Mouse (Mus musculus) hematopoietic multipotent progenitor cell, adult 10-12 weeks (in vitro differentiated cells): Measurements from ENCODE around the gene Krt7. TPM values are rescaled to one million over a fixed set of nuclear protein-coding genes. Genes with fewer than 3 reads are reported as not detected.

ENCODE experiments used
- polyA plus RNA-seq: library from polyadenylated mRNA; stranded (reverse); fragments of >175 nt; gene quantifications from 2 replicates; pipeline ENCODE4 v1.2.3, GENCODE M21; 2012; ENCODE audit warnings: low replicate concordance

Gene Krt7
- 0.47 and 0.86 TPM in 2 replicates for polyA plus RNA-seq

GRCm38 (mm10) chr15:101410775-101411174, at the start of gene Krt7:
Gene Krt7, plus strand, starts transcription at chr15:101411043.

GRCm38 (mm10) chr15:101370101-101370911, 40.5 kb upstream of the Krt7 start, which contains the start of gene Krt80:
Gene Krt80, minus strand, starts transcription at chr15:101370162.

GRCm38 (mm10) chr15:101438555-101438954, 27.7 kb downstream of the Krt7 start, which contains the start of gene Krt87:
Gene Krt87, minus strand, starts transcription at chr15:101438804.

GRCm38 (mm10) chr15:101447444-101447843, 36.6 kb downstream of the Krt7 start, which contains the start of gene Krt88:
Gene Krt88, plus strand, starts transcription at chr15:101447744.

GRCm38 (mm10) chr15:101463651-101464050, 52.8 kb downstream of the Krt7 start, which contains the start of gene Krt81:
Gene Krt81, minus strand, starts transcription at chr15:101463751.

GRCm38 (mm10) chr15:101472952-101473528, 62.2 kb downstream of the Krt7 start, which contains the start of gene Krt86:
Gene Krt86, plus strand, starts transcription at chr15:101473478.

Other genes with a start within 250 kb of the Krt7 start
- gene Acvr1b, start 237.0 kb upstream of the Krt7 start, polyA plus RNA-seq, result 13.6 and 18.6 TPM in 2 replicates
- gene Grasp, start 186.9 kb upstream of the Krt7 start, polyA plus RNA-seq, result 6.1 and 16.8 TPM in 2 replicates
- 57.9 and 89.1 TPM in 2 replicates for gene Nr4a1, start 156.8 kb upstream of the Krt7 start, polyA plus RNA-seq
- gene Atg101, start 126.8 kb upstream of the Krt7 start, polyA plus RNA-seq, result 42.2 and 52.1 TPM in 2 replicates
- gene 6030408B16Rik, start 117.8 kb upstream of the Krt7 start, polyA plus RNA-seq, result not detected in 2 replicates
- 10.3 and 16.1 TPM in 2 replicates for gene Krt80, start 40.9 kb upstream of the Krt7 start, polyA plus RNA-seq
- gene Krt87, start 27.8 kb downstream of the Krt7 start, polyA plus RNA-seq, result not detected in 2 replicates
- gene Krt88, start 36.7 kb downstream of the Krt7 start, polyA plus RNA-seq, result 0.16 TPM in 1 of 2 replicates, not detected in the other
- not detected in 2 replicates for gene Krt81, start 52.7 kb downstream of the Krt7 start, polyA plus RNA-seq
- 0.92 and 3.3 TPM in 2 replicates for gene Krt86, start 62.4 kb downstream of the Krt7 start, polyA plus RNA-seq
- gene Krt83, start 80.5 kb downstream of the Krt7 start, polyA plus RNA-seq, result 0.16 and 0.17 TPM in 2 replicates
- not detected in 2 replicates for gene Gm49425, start 106.2 kb downstream of the Krt7 start, polyA plus RNA-seq
- not detected in 2 replicates for gene Krt84, start 121.8 kb downstream of the Krt7 start, polyA plus RNA-seq
- not detected in 2 replicates for gene Krt82, start 139.6 kb downstream of the Krt7 start, polyA plus RNA-seq
- not detected in 2 replicates for gene Krt90, start 151.9 kb downstream of the Krt7 start, polyA plus RNA-seq
- gene Krt75, start 162.9 kb downstream of the Krt7 start, polyA plus RNA-seq, result not detected in 2 replicates
- not detected in 2 replicates for gene Gm5414, start 217.1 kb downstream of the Krt7 start, polyA plus RNA-seq
- not detected in 2 replicates for gene Gm5478, start 236.3 kb downstream of the Krt7 start, polyA plus RNA-seq